Mouse (Mus musculus) lung, postnatal 0 days (tissue): ENCODE results near the gene Bnip3.

Source experiments
- CTCF ChIP-seq: IDR thresholded peaks from 2 replicates; pipeline ENCODE4 v1.5.1; 2016; ENCODE audit warnings: antibody characterized with exemption, mild to moderate bottlenecking
- EP300 ChIP-seq: IDR thresholded peaks from 2 replicates; pipeline ENCODE4 v1.6.1; 2016; ENCODE audit warnings: antibody characterized with exemption, mild to moderate bottlenecking, control low read depth

GRCm38 (mm10) chr7:138948309-138948708 lies 39.0 kb upstream of the Bnip3 start:
- no peak for TF ChIP-seq EP300
- no peak for TF ChIP-seq CTCF
